ENCODE assay signal across 24 mouse cellular contexts in genomic region chr19:56805366-56805765, GRCm38 (mm10). TPM values are rescaled to one million over a fixed set of nuclear protein-coding genes. Genes with fewer than 3 reads are reported as not detected.
A peak's percentile ranks its signal among the peaks of the same experiment; 100 is the strongest.
DNase-seq lines count a peak whose midpoint lies in the region; ATAC-seq and TF ChIP-seq lines count a peak whose summit lies in the region.
"Had no signal": no experiment of that assay in that cellular context is flagged by ENCODE, and none has a peak within 500 bp of the region (broad histone marks: within the 10 kb centered on the region; RNA-seq: fewer than 3 reads in every experiment).

No protein-coding gene starts in this region.

- TF ChIP-seq CTCF in bone marrow, adult 2 months (IDR thresholded peaks at IDR 0.05; ENCODE audit: control insufficient read depth, insufficient read depth, low read length): peak; percentile 29; the same call in 1 of the 2 replicates

- 81% methylated on average over 2 of the region's 2 CpGs for WGBS in bone marrow, adult 2 months
- 88% methylated on average over 2 of the region's 2 CpGs for WGBS in limb, embryonic 10.5 days
- WGBS in midbrain, embryonic 16.5 days: 96% methylated on average over 2 of the region's 2 CpGs

- no peaks in the 10 kb centered on the region for H3K9me3 ChIP-seq in limb, embryonic 10.5 days (replicated peaks)
- no peaks in the 10 kb centered on the region for H3K9me3 ChIP-seq in midbrain, embryonic 16.5 days (replicated peaks; ENCODE audit: control insufficient read depth, low read length, poor library complexity, severe bottlenecking)
- H3K9me3 ChIP-seq: G1E; heart, embryonic 15.5 days; hindbrain, embryonic 15.5 days; midbrain, embryonic 10.5 days; neural tube, embryonic 13.5 days had no signal

- H3K4me1 ChIP-seq in bone marrow, adult 2 months (ENCODE audit: control insufficient read depth, insufficient read depth, low read length): no peaks in the 10 kb centered on the region; the same call in 1 of the 2 replicates
- H3K4me1 ChIP-seq in limb, embryonic 10.5 days: no peaks in the 10 kb centered on the region
- H3K4me1 ChIP-seq in midbrain, embryonic 16.5 days (ENCODE audit: control insufficient read depth, insufficient read depth, low read length): no peaks in the 10 kb centered on the region
- H3K4me1 ChIP-seq: hindbrain, embryonic 15.5 days; neural tube, embryonic 13.5 days had no signal

- DNase-seq in spleen, adult 18-20 months: peak; percentile 22 to 39
- DNase-seq in spleen, adult 12 weeks (ENCODE audit: low spot score): no peak
- DNase-seq in cerebellum, adult 18-20 months: peak; percentile 66 to 82
- peak; percentile 59 to 66 for DNase-seq in cerebellum, postnatal 36 days
- no peak for DNase-seq in limb, embryonic 10.5 days (ENCODE audit: low spot score)
- no peak for DNase-seq in urinary bladder, adult 18-20 months (ENCODE audit: low spot score in 2 of 2)
- DNase-seq: adrenal gland, postnatal 36 days; forebrain, postnatal 0 days; gastrocnemius, postnatal 36 days; heart, postnatal 4 days; kidney, postnatal 10 days; lung, postnatal 36 days; thymus, postnatal 14 days had no signal

- no peak for ATAC-seq in midbrain, embryonic 16.5 days
- ATAC-seq: CD4-positive, CD25-positive, alpha-beta regulatory T cell, adult 4 months; forebrain, postnatal 0 days; intestine, embryonic 16.5 days had no signal

- H3K27ac ChIP-seq in bone marrow, adult 2 months (ENCODE audit: control insufficient read depth, insufficient read depth, low read depth, low read length, poor library complexity): no peak overlapping the region
- H3K27ac ChIP-seq in limb, embryonic 10.5 days: no peak overlapping the region
- no peak overlapping the region for H3K27ac ChIP-seq in midbrain, embryonic 16.5 days (ENCODE audit: low read length)
- H3K27ac ChIP-seq: hindbrain, embryonic 15.5 days; midbrain, embryonic 10.5 days; neural tube, embryonic 13.5 days had no signal

- TF ChIP-seq POLR2A in bone marrow, adult 2 months (IDR thresholded peaks at IDR 0.05; ENCODE audit: borderline replicate concordance, control insufficient read depth, low read depth, low read length): no peak

- H3K4me2 ChIP-seq in midbrain, embryonic 16.5 days (ENCODE audit: low read length): no peak overlapping the region
- H3K4me2 ChIP-seq: heart, embryonic 15.5 days; hindbrain, embryonic 15.5 days; liver, embryonic 11.5 days; lung, embryonic 14.5 days; neural tube, embryonic 13.5 days had no signal

- H3K4me3 ChIP-seq in bone marrow, adult 2 months (replicated peaks; ENCODE audit: control insufficient read depth, low read depth, low read length): no peak overlapping the region
- no peak overlapping the region for H3K4me3 ChIP-seq in limb, embryonic 10.5 days
- H3K4me3 ChIP-seq in midbrain, embryonic 16.5 days (ENCODE audit: low read depth, low read length): no peak overlapping the region
- H3K4me3 ChIP-seq: heart, embryonic 15.5 days; hindbrain, embryonic 15.5 days; midbrain, embryonic 10.5 days; neural tube, embryonic 13.5 days had no signal

- no peaks in the 10 kb centered on the region for H3K27me3 ChIP-seq in limb, embryonic 10.5 days (ENCODE audit: low read depth, poor library complexity, severe bottlenecking)
- H3K27me3 ChIP-seq in midbrain, embryonic 16.5 days (ENCODE audit: control insufficient read depth, insufficient read depth, low read depth, low read length): no peaks in the 10 kb centered on the region
- H3K27me3 ChIP-seq: heart, embryonic 15.5 days; hindbrain, embryonic 15.5 days; neural tube, embryonic 13.5 days had no signal

- peaks cover 86% of the 10 kb centered on the region for H3K36me3 ChIP-seq in limb, embryonic 10.5 days
- peaks cover 32% of the 10 kb centered on the region for H3K36me3 ChIP-seq in midbrain, embryonic 16.5 days (ENCODE audit: control insufficient read depth, insufficient read depth, low read length)

- H3K9ac ChIP-seq in midbrain, embryonic 16.5 days (ENCODE audit: low read depth, low read length): no peak overlapping the region
- H3K9ac ChIP-seq: forebrain, postnatal 0 days; heart, embryonic 15.5 days; hindbrain, embryonic 15.5 days; lung, embryonic 14.5 days; neural tube, embryonic 13.5 days had no signal

RNA-seq across cellular contexts. Expression of gene Ccdc186, which starts 16.6 kb away (rescaled TPM):
- polyA plus RNA-seq in bone marrow, adult 2 months (2011; ENCODE audit: insufficient read depth, insufficient read length, low replicate concordance, missing spikeins): 5.1 and 11.6 TPM in 2 replicates
- polyA plus RNA-seq in limb, embryonic 10.5 days (2016; fragmentation: Nextera tagmentation; extraction: Ambion mirVana): 11.5 and 15.9 TPM in 2 replicates
- polyA plus RNA-seq in midbrain, embryonic 16.5 days (2015; fragmentation: Nextera tagmentation; extraction: Ambion mirVana): 22.2 and 27.3 TPM in 2 replicates

RNA-seq across cellular contexts. Expression of gene Tdrd1, which starts 20.6 kb away (rescaled TPM):
- polyA plus RNA-seq in bone marrow, adult 2 months (2011; ENCODE audit: insufficient read depth, insufficient read length, low replicate concordance, missing spikeins): not detected in 2 replicates
- polyA plus RNA-seq in limb, embryonic 10.5 days (2016; fragmentation: Nextera tagmentation; extraction: Ambion mirVana): 0.84 and 0.98 TPM in 2 replicates
- 0.98 and 1.1 TPM in 2 replicates for polyA plus RNA-seq in midbrain, embryonic 16.5 days (2015; fragmentation: Nextera tagmentation; extraction: Ambion mirVana)
- polyA plus RNA-seq: CD4-positive, CD25-positive, alpha-beta regulatory T cell, adult 4 months; G1E had no signal

Comparison
In these comparisons a context has a peak if more than half of its experiments do, and no peak if none do; other contexts are left out.
1. DNase-seq: peak in spleen, adult 18-20 months (2 of 2), cerebellum, adult 18-20 months (2 of 2) and cerebellum, postnatal 36 days (2 of 2); none in spleen, adult 12 weeks (single experiment), limb, embryonic 10.5 days (single experiment) and urinary bladder, adult 18-20 months (0 of 2).